Mouse (Mus musculus) E14TG2a.4 (cell line): ENCODE data around the gene Wnt3a.

Experiments used
- CTCF ChIP-seq: conservative IDR thresholded peaks from 2 replicates; pipeline ENCODE4 v1.5.1; 2014; ENCODE audit warnings: low read length
- NANOG ChIP-seq: IDR thresholded peaks from 2 replicates; pipeline ENCODE4 v1.6.1; 2014; ENCODE audit warnings: borderline replicate concordance, low read length, mixed read lengths
- POU5F1 ChIP-seq: IDR thresholded peaks from 2 replicates; pipeline ENCODE4 v1.6.1; 2014; ENCODE audit warnings: low read length, borderline replicate concordance

DNA sequence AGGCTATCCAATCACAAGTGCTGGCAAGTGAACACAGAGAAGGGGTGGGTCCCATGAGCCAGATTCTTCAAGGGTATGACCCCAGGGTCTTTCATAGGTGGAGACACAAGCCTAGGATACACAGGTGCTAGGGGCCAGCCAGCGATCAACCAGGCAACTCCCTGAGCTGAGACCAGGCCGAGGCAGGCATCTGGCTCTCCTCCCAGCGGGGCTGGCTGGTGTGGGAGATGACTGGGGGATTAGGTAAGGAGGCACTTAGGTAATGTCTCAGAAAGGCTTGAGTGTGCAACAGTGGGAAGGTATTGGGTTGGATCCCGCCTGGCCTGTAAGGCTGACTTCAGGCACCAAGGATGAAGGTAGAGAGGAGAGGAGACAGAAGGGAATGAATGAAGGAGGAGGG, 44.6 kb upstream of the Wnt3a start:
- TF ChIP-seq CTCF, result no peak
- TF ChIP-seq NANOG, result no peak
- no peak for TF ChIP-seq POU5F1
